Mouse (Mus musculus) small intestine, adult 2 months (tissue): Measurements from ENCODE around the gene Clec3a.

ENCODE experiments used
- CTCF ChIP-seq: fragments of 200-500 bp; IDR thresholded peaks from 2 replicates; pipeline ENCODE4 v1.5.1; 2012; ENCODE audit warnings: low read depth, mild to moderate bottlenecking, control low read depth, inconsistent platforms, low read length, moderate library complexity, mixed read lengths; ENCODE audit not compliant: insufficient replicate concordance, insufficient read length; ENCODE audit errors: extremely low read depth
- POLR2A ChIP-seq: fragments of 200-500 bp; IDR thresholded peaks from 2 replicates; pipeline ENCODE4 v1.6.1; 2012; ENCODE audit warnings: low read depth, mild to moderate bottlenecking, control low read depth, inconsistent platforms, low read length, moderate library complexity

DNA sequence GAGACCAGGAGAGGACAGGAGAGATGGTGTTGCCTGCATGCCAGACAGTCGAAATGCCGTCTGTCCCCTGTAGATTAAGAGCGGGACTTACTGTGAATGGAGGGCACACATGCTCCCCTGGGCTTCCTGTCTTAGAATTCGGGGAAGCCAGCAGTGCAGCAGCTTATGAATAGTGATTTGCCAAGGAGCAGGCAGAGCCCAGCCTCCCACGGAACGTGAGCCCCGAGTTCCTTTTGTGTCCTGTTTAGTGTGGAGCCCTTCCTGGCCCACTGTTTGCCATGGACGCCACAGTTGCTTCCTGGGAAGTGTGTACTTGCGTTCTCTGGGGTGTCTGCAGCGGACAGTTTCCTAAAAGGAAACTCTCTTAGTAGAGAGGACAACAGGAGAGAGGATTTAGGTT is 45.4 kb downstream of the Clec3a start:
- no peak for TF ChIP-seq CTCF
- TF ChIP-seq POLR2A: no peak
